Mouse (Mus musculus) bone marrow macrophage, adult 2 months (primary cell): ENCODE measurements at regions not wholly inside any gene's neighbourhood (a gene's known extent, or its start where the extent isn't known, plus 50 kb on each side); places are given as distances from the start of the nearest gene placed in this dataset.

ENCODE experiments used
- CTCF ChIP-seq: IDR thresholded peaks from 2 replicates; pipeline ENCODE4 v1.5.1; 2012; ENCODE audit warnings: low read depth, mild to moderate bottlenecking, low read length, moderate library complexity
- POLR2A ChIP-seq: IDR thresholded peaks from 2 replicates; pipeline ENCODE4 v1.6.1; 2012; ENCODE audit warnings: mild to moderate bottlenecking, low read depth, low read length, borderline replicate concordance

DNA sequence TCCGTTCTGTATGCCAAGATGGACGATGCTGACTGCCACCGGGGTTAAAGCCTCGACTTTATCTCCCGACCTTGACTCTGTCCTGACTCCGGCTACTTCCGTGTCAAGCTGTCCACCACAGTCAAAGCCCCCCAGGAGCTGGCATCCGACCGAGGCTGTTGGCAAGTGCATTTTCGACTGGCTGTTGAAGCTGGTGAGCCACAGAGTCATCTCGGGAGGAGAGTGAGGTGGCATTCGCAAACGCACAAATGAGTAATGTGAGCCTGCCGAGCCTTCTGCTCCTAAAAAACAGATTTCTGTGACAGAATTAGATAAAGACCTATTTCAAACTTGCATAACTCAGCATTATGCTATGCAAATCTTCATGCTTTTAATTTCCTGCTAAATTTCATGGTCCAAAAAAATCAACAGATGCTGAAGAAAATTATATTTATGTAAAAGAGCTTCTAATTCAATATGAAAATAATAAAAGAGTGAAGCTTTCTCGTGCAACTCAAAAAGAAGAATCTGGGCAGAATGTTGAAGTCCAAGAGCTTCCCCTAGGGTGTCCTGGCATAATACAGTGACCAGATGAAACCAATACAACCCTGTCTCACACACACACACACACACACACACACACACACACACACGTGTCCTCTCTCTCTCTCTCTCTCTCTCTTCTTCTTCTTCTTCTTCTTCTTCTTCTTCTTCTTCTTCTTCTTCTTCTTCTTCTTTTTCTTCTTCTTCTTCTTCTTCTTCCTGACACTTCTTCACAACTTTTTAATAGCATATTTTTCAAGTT, 171.2 kb upstream of the Atp2b1 start:
- TF ChIP-seq CTCF (no peak), POLR2A (no peak)
